Mouse (Mus musculus) left cerebral cortex, adult 8-10 months (tissue): Measurements from ENCODE around the gene Eif3k. TPM values are rescaled to one million over a fixed set of nuclear protein-coding genes. Genes with fewer than 3 reads are reported as not detected.

Experiments used
- DNase-seq, 2 experiments: peaks; one replicate each; pipeline ENCODE4 v3.0.0; 2022; ENCODE audit warnings: low spot score in 2 of 2
- total RNA-seq, 4 experiments: library from RNA; stranded (reverse); gene quantifications; 2 replicates each; pipeline ENCODE4 v1.2.4; 2022

The Eif3k gene
- total RNA-seq, 4 experiments from 2014 or later, result 197 to 208 (median 204) TPM

- no peak for DNase-seq
Observed at GRCm38 (mm10) chr7:28941129-28941528, 40.5 kb downstream of the Eif3k start.

DNA sequence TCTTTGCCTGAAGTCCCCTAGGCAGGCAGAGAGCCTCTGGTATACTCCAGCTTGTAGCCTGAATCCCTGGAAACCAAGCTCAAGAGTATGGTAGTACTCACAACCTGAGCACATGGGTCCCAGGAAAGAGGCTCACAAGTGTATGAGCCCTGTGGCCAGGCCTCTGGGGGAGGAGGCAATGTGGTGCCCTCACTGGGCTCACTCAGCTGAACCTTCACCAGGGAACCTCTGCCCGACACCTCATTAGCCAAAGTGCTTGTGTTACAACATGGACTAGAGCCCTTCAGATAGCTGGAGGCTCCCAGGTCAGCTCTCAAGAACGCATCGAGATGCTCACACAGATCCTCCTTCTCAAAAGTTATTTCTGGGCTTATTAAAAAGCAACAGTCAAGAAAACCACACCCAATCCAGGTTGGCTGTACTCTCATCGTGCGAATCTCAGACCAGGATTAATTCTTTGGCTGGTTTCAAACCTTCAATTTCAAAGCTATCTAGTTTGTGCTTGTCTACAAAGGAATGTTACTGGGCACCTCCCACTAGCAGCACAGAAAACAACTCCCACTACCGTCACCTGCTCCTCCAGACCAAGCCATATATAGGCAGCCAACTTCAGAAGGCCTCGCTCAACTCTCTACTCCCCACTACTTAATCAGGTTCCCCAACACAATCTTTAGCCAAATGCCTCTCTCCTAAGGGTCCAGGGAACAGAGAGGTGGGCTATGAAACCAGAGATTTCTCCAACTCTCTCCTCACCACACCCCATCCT, 42.1 kb downstream of the Eif3k start:
- no peak for DNase-seq

GRCm38 (mm10) chr7:28938654-28939053, 43.0 kb downstream of the Eif3k start:
- no peak for DNase-seq

GRCm38 (mm10) chr7:28936787-28937186, 44.9 kb downstream of the Eif3k start:
- no peak for DNase-seq

GRCm38 (mm10) chr7:28933825-28934224, 47.8 kb downstream of the Eif3k start:
- DNase-seq, result no peak

DNA sequence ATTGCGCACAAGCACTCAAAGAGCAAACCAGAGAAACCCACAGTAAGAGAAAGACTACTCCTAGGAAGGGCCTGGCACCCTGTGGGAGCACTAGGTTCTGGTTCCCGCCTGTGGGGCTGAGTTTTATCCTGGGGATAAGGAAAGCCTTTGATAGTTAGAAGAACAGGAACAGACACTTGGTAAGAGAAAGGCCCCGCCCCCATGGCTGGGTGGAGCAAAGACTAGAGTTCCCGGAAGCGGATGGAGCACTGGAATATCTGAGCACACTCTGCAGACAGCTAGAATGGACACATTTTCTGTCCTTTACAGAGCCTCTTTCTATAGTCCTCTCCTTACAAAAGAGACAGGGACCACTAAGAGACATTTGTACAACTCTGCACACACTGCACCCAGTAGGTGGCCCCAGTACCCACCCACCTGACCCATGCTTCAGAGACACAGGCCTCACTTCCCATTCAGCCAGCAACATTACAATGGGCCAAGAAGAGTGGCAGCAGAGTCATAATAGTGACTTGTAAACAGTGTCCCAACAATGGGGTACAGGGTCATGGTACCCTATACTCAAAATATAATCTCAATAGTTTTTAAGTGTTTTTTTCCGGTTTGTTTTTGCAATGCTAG, 49.1 kb downstream of the Eif3k start:
- no peak for DNase-seq

- no peak for DNase-seq
Observed at GRCm38 (mm10) chr7:28931695-28932039, 50.0 kb downstream of the Eif3k start.

DNA sequence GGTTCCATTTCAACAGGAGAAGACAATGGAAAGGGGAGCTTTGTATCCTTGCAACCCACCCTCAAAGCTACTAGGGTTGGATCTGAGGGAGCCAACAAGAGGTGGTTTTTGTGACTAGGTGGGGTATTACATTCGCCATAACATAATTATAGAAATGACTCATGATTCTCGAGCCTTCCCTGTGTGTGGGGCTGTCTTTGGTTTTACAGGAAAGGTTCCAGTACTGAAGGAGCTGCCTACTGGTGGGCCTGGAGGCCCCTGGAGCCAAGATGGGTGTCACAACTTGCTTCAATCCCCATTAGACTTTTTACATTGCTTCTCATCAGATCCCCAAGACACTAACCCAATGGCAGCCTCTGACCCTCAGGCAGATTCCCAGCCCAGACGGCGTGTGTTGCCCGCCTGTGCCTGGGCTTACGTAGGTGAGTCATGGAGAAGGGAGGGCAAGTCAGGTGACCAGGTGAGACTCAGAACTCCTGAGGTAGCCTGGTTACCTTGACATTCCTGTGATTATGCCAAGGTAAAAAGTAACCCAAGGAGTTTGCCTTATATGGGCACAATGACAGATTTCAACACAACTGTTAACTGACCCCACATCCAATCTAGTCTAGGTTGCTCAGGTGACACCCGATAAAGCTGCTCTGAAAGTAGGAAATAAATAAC, 50.5 kb downstream of the Eif3k start:
- no peak for DNase-seq

- DNase-seq, result no peak
Observed at GRCm38 (mm10) chr7:28930320-28931031, 51.2 kb downstream of the Eif3k start.

DNA sequence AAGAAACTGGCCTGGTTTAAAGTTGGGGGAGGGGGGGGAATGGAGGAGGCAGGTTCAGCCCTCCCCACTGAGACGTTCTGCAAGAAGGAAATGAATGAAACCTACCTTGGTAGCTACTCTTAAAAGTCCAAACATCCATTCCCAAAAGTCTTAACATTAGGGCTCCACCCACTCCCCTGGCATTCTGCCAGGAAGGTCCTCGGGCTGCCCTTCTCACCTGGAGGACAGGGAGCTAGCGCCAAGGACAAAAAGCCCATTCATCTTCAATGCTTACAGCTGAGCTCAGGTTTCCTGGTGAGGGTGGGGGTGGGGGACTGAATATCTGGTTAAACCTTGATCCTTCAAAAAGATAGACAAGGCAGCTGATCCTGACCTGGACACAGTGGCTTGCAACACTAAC, 52.3 kb downstream of the Eif3k start:
- DNase-seq, result no peak

DNA sequence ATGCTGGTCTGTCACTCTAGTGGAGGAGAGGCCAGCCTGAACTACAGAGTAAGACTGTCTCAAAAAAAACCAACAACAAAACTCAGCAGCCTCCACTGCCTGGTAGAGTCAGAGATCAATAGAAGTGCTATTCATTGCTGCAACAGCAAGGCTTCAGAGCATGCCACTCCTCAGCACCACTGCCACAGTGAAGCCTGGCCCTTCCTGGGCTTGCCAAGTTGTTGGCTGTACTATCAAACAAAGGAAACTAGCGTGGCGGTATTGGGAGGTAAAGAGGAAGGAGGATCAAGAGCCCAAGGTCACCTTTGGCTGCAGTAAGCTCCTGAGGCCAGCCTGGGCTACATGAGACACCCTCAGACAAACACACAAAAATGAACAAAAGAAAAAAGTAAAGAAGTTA, 55.5 kb downstream of the Eif3k start:
- DNase-seq, result no peak

GRCm38 (mm10) chr7:28925317-28925716, 56.3 kb downstream of the Eif3k start:
- DNase-seq, result no peak

- no peak for DNase-seq
Observed at GRCm38 (mm10) chr7:28924802-28925201, 56.9 kb downstream of the Eif3k start.

- DNase-seq, result no peak
Observed at GRCm38 (mm10) chr7:28923865-28924291, 57.8 kb downstream of the Eif3k start.

DNA sequence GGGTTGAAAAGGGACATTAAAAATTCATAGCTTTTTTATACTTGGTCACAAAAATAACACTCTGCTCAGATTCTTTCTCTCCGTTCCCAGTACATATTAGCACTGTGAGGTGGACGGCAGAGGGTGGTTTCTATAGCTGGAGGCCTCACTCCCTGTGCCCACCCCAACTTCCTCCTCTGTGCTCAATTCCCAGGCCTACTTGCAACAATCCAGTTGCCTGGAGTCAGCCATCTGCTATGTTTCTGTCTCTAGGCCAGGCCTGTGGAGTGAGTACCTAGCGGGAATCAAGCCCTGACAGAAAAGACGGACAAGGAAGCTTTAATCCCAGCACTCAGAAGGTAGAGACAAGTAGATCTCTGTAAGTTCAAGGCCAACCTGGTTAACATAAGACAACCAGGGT, 59.1 kb downstream of the Eif3k start:
- DNase-seq, result peak in 1 of 2 experiments; percentile 67

DNA sequence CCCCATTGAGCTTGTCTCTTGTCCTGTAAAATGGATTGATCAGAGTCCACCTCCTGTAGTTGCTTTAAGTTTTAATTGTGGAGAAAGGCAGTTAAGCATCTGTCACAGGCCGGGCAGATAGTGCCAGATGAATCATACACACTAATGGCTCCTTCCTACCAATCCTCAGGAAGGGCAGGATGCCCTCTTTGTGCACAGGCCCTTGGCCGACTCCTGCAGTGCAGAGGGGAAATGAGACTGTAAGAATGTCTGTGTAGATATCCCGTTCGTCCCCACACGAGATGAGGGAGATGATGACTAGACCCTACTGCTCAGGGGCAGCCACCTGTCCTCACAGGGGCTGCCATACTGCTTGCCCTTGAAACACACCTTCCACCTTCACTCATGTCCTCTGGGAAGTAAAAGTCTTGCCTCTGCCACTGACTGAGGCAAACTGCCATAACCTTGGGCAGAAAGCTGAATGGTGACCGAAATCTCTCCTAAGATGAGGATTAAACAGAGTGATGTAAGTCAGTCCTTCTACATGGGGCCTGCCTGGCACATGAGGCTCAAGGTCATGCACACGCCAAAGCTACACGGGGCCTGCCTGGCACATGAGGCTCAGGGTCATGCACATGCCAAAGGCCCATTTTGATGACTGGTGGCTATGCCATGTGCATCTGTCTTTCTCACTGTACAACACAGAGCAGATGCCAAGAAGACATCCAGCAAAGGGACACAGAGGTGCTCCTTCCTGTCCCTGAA, 59.8 kb downstream of the Eif3k start:
- DNase-seq, result no peak

Other genes starting within 250 kb of the Eif3k start
- 10 to 100 TPM; 54.2 to 65.8 (median 60.4) TPM for gene Mrps12, start 240.0 kb downstream of the Eif3k start, total RNA-seq
- 10 to 100 TPM; 11.5 to 15.7 (median 13.9) TPM for gene Sars2, start 239.9 kb downstream of the Eif3k start, total RNA-seq
- gene Ccer2, start 225.7 kb downstream of the Eif3k start, total RNA-seq, result 1 to 10 TPM; 1.7 to 2.8 (median 2.4) TPM
- 100 to 1,000 TPM; 132 to 145 (median 141) TPM for gene Sirt2, start 215.1 kb downstream of the Eif3k start, total RNA-seq
- gene Nfkbib, start 214.4 kb downstream of the Eif3k start, total RNA-seq, result 10 to 100 TPM; 32.2 to 34.7 (median 33.3) TPM
- 1 to 10 TPM; 2.0 to 4.9 (median 4.1) TPM for gene Rinl, start 192.9 kb downstream of the Eif3k start, total RNA-seq
- 100 to 1,000 TPM; 433 to 466 (median 453) TPM for gene Hnrnpl, start 173.3 kb downstream of the Eif3k start, total RNA-seq
- gene Ech1, start 156.6 kb downstream of the Eif3k start, total RNA-seq, result 10 to 100 TPM; 57.9 to 68.0 (median 62.2) TPM
- gene Lgals4, start 148.0 kb downstream of the Eif3k start, total RNA-seq, result 1 to 10 TPM; 1.4 to 3.4 (median 3.0) TPM
- gene Lgals7, start 118.0 kb downstream of the Eif3k start, total RNA-seq, result not detected
- gene Capn12, start 100.4 kb downstream of the Eif3k start, total RNA-seq, result 1 to 10 TPM in 3 of 4 experiments, under 1 TPM in 1; 0.41 to 2.3 (median 1.3) TPM
- gene Actn4, start 19.5 kb downstream of the Eif3k start, total RNA-seq, result 100 to 1,000 TPM; 161 to 178 (median 177) TPM
- 1 to 10 TPM in 3 of 4 experiments, under 1 TPM in 1; 0.99 to 3.7 (median 2.1) TPM for gene Map4k1, start 186 bp upstream of the Eif3k start, total RNA-seq
- 10 to 100 TPM in 1 of 4 experiments, 1 to 10 TPM in 3; 7.0 to 10.5 (median 9.2) TPM for gene Ryr1, start 143.3 kb upstream of the Eif3k start, total RNA-seq
- gene Rasgrp4, start 153.0 kb upstream of the Eif3k start, total RNA-seq, result 1 to 10 TPM in 2 of 4 experiments, under 1 TPM in 2; 0.68 to 1.3 (median 1.1) TPM
- gene Fam98c, start 174.4 kb upstream of the Eif3k start, total RNA-seq, result 10 to 100 TPM; 34.8 to 36.2 (median 35.5) TPM
- gene Ggn, start 188.3 kb upstream of the Eif3k start, total RNA-seq, result 1 to 10 TPM in 1 of 4 experiments, under 1 TPM in 3; 0.54 to 1.7 (median 0.67) TPM
- gene Spred3, start 188.5 kb upstream of the Eif3k start, total RNA-seq, result 10 to 100 TPM; 30.7 to 39.6 (median 38.9) TPM
- 100 to 1,000 TPM; 118 to 137 (median 127) TPM for gene Psmd8, start 198.8 kb upstream of the Eif3k start, total RNA-seq
- gene Catsperg1, start 232.2 kb upstream of the Eif3k start, total RNA-seq, result 1 to 10 TPM; 1.1 to 1.7 (median 1.4) TPM